Mouse (Mus musculus) macrophage (primary cell): ENCODE measurements at regions not wholly inside any gene's neighbourhood (a gene's known extent, or its start where the extent isn't known, plus 50 kb on each side); places are given as distances from the start of the nearest gene placed in this dataset.

Source experiments
- H3K27ac ChIP-seq: fragments of 350-480 bp; formaldehyde crosslinking; 2 replicates; pipeline ENCODE4 v1.9.0; 2021
- H3K36me3 ChIP-seq: fragments of 350-480 bp; formaldehyde crosslinking; 2 replicates; pipeline ENCODE4 v1.9.0; 2021; ENCODE audit errors: inconsistent target
- H3K4me3 ChIP-seq: fragments of 350-480 bp; formaldehyde crosslinking; 2 replicates; pipeline ENCODE4 v1.9.0; 2021; ENCODE audit errors: inconsistent target
- H3K79me2 ChIP-seq: fragments of 350-480 bp; formaldehyde crosslinking; 2 replicates; pipeline ENCODE4 v1.9.0; 2021; ENCODE audit errors: inconsistent target
- WGBS: methylation state at CpG from one replicate; pipeline ENCODE4 v1.1.7; 2026; ENCODE audit warnings: inconsistent platforms; ENCODE audit not compliant: missing documents; 5-methylcytosine and 5-hydroxymethylcytosine counted together

DNA sequence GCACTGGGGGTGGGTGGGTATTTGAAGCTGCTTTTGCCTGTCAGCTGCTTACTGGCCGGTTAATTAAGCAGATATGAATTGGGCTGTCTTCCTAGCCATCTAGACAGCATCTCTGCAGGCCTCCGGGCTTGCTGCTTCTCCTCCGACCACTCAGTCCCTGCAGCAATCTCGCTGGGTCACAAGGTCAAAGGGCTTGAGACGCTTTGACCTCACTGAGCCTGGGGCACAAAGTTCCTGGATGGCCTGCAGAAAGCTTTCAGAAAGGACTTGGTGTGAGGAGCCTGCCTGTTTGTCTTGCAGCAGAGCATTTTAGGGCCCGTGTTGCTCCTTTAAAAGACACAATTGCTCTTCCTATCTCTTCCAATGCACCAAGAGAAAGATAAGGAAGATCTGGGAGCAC lies 83.7 kb upstream of the Ppp2r5a start:
- 89% methylated on average over 6 of the region's 6 CpGs for WGBS
- no peaks in the 10 kb centered on the region for H3K79me2 ChIP-seq
- no peak overlapping the region for H3K4me3 ChIP-seq
- H3K36me3 ChIP-seq: no peaks in the 10 kb centered on the region
- no peak overlapping the region for H3K27ac ChIP-seq

DNA sequence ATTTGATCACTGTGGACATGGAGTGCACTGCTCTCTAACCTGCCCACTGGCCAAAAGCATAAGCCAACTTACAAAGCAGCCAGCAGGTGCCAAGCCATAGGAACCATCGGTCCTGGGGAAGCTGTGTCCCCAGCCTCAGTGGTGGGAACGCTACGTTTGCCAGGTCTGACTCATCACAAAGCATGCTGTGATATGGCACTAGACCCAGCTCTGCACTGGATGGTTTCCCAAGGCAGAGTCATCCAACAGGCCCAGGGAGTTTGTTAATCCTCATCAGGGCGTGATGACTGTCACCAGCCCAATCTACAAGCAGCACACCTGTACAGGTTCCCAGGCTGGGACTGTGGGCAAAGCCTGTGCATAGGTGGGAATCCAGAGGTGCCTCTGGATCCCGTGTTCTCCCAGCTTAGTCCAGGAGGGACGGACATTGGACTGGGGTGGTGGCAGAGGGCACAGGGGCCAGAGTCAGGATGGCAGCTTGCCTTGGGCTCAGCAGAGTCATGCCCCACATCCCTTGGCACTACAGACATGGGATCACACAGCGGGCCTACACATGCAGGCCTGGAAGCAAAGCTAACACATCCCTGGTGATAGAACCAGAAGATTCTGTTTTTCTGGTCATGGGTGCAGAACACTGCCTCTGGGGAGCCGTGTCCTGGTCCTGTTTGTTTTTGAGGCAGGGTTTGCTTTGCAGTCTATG lies 81.8 kb upstream of the Ppp2r5a start:
- Histone ChIP-seq H3K79me2 (no peaks in the 10 kb centered on the region), H3K36me3 (no peaks in the 10 kb centered on the region), H3K4me3 (no peak overlapping the region), H3K27ac (no peak overlapping the region)
- WGBS: 94% methylated on average over 8 of the region's 8 CpGs

DNA sequence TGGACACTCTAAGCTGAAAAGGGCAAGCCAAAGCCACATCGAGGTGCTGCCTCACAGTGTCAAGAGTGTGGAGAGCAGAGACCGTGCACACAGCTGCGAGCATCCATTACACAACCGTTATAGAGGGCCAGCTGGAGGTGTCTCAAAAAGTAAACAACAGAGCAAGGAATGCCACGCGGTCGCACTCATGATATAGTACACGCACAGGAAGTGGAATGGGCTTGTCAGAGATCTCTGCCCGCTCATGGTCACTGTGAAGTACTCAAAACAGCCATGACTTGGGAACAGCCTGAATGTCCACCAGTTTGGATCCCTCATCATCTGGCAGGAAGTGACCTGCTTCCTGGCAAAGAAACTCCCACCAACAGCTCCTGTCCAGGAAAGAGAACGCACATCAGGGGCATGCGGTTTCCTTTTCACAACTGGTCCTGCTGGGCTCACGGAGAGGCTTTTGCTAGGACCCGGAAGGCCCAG lies 76.9 kb upstream of the Ppp2r5a start:
- Histone ChIP-seq H3K27ac (no peak overlapping the region), H3K36me3 (no peaks in the 10 kb centered on the region), H3K79me2 (no peaks in the 10 kb centered on the region), H3K4me3 (no peak overlapping the region)
- WGBS: 18% methylated on average over 13 of the region's 13 CpGs

DNA sequence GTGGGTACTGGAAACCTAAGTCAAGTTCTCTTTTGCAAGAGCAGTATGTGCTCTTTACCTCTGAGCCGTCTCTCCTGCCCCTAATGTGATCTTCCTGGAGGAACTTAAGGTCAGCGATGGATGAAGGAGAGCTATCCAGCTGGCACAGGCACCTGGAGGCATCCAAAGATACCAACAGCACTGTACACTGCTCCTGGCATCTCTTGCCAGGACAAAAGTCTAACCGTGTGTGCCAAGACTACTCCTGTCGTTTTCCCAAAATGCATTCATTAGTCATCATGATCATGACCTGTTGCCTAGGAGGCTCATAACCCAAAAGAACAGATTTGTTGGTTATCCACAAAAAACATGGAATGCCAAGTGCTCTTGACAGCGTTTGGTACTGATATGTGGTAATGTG lies 69.5 kb upstream of the Ppp2r5a start:
- Histone ChIP-seq H3K27ac (no peak overlapping the region), H3K4me3 (no peak overlapping the region), H3K79me2 (no peaks in the 10 kb centered on the region), H3K36me3 (no peaks in the 10 kb centered on the region)
- WGBS: 93% methylated on average over 5 of the region's 5 CpGs

DNA sequence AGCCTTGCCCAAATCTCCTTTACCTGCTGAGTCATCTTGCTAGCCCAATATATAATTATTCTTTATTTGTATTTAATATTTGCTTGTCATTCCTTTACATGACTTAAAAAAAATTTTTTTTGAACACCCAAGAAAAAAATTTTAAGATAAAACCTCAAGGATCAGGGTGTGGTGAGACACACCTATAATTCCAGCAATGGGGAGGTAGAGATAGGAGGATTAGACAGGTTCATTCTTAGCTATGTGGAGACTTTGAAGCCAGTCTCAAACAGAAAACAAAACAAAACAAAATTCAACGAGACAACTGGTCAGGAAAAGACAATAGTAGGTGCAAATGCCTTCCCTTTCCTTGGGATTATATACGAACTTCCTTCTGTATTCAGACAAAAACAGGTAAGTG lies 68.4 kb upstream of the Ppp2r5a start:
- WGBS: 94% methylated on average over 2 of the region's 2 CpGs
- H3K27ac ChIP-seq: no peak overlapping the region
- H3K36me3 ChIP-seq: no peaks in the 10 kb centered on the region
- no peaks in the 10 kb centered on the region for H3K79me2 ChIP-seq
- H3K4me3 ChIP-seq: no peak overlapping the region

DNA sequence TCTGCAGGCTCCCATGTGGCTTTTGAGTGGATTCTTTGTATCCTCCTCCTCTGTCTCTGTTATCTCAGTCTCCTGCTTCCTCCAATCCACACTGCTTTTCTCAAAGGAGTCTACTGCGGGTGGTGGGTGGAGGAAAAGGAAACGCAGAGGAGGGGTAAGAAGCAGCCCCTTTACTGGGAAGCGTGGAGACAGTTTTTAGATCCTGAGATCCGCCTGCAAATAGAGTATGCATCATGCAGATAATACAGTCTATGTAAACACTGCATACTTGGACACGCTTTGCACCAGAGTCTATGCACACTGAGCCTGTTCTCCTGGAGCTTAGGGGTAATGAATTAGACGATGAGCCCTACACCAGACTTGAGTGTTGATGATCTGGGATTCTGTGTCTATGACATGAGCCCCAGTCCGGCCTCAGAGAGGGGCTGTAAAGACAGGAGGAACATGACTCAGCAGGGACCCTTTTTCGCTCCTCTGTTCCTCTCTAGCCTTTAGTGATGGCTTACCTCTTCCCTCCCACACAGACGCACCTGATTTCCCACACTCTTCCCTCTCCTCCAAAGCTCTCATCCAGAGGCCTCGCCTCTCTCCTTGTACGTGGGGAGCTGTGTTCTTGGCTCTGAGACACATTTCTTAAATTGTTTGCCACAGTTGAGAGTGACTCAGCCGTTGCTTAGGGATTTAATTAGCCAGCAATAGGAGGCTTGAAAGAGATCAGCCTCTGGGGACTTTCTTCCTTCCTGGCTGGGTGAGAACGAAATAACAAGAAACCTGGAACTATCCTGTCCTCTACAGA lies 67.3 kb upstream of the Ppp2r5a start:
- Histone ChIP-seq H3K27ac (no peak overlapping the region), H3K4me3 (no peak overlapping the region), H3K79me2 (no peaks in the 10 kb centered on the region), H3K36me3 (no peaks in the 10 kb centered on the region)
- 50% methylated on average over 13 of the region's 13 CpGs for WGBS

DNA sequence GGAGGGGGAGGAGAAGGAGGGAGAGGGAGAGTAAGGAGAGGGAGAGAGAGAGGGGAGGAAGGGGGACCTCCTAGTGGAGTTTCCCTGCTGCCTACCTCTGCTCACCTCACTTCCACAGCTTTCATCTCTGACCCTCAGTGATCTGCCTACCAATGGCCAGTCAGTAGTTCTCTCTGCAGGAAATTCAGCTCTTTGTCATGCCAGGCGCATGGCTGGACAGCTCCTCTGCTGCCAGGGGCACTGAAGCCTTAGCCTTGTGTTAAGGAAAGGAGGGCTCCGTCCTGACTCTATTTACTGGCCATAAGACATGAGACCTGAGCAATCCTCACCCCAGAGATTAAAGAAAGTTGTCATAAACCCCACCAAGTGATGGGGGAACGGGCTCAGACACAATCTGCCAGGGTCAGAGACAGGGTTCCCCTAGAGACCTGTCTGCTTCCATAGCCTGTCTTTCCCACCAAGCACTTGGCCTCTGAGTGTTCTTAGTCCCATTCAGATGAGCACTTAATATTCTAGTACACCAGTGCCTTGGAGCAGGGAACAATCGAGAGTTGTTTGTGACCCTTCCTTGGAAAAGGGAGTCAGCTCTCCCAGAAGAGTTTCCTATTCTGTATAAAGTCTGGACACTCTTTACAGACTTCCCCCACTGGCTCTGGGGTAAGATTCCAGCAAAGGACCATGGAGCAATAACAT lies 65.9 kb upstream of the Ppp2r5a start:
- H3K79me2 ChIP-seq: no peaks in the 10 kb centered on the region
- H3K27ac ChIP-seq: no peak overlapping the region
- no peaks in the 10 kb centered on the region for H3K36me3 ChIP-seq
- no peak overlapping the region for H3K4me3 ChIP-seq
- WGBS: 95% methylated on average over 4 of the region's 4 CpGs

DNA sequence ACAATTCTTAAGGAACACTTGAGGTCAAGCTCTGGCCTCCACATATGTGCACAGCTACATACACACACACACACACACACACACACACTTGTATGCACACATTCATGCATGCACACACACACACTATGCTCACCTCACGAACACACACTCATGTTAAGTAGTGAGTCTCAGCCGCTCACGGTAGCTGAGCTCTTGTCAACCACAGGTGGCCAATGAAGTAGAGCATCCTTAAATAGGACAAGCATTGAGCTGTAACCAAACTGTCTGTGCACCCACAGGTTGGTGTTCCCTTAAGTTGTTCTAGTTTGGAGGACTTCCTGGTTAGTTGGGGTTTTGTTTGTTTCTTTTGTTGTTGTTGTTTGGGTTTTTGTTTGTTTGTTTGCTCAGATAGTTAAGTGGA lies 63.2 kb upstream of the Ppp2r5a start:
- Histone ChIP-seq H3K27ac (no peak overlapping the region), H3K4me3 (no peak overlapping the region), H3K36me3 (no peaks in the 10 kb centered on the region), H3K79me2 (no peaks in the 10 kb centered on the region)
- 100% methylated on average over 3 of the region's 3 CpGs for WGBS

DNA sequence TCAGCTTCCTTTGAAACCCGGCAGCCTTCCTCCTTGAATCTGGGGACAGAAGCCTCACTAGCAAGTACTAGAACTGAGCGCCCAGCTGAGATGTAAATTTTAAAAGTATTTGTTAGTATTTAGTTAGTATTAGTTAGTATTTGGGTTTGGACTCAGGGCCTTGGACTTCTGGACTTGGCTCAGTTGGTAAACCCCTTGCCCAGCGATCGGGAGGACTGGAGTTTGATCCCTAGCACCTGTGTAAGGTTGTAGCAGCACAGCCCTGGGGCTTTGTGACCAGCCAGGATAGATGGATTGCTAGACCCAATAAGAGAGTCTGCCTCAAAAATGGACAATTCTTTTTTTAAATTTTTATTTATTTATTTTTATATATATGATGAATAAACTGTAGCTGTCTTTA lies 62.7 kb upstream of the Ppp2r5a start:
- no peaks in the 10 kb centered on the region for H3K79me2 ChIP-seq
- WGBS: 98% methylated on average over 4 of the region's 4 CpGs
- H3K4me3 ChIP-seq: no peak overlapping the region
- H3K36me3 ChIP-seq: no peaks in the 10 kb centered on the region
- H3K27ac ChIP-seq: no peak overlapping the region

DNA sequence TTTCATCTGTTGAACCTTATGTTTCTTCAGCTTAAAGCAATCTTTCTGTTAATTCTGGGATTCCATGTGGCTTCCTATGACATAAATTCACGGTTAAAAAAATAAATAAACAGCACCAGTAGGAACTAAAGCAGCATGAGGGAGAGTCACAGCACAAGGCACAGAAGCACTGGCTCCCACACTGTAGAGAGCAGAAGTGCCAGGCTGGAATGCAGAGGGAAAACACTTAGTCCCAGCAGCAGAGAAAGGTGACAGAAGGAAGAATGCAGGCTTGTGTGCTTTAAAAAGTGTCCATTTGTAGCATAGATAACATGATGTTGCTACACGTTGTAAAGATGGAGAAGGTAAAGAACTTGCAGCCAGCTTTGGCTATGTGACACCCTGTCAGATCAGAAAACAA lies 62.1 kb upstream of the Ppp2r5a start:
- Histone ChIP-seq H3K27ac (no peak overlapping the region), H3K79me2 (no peaks in the 10 kb centered on the region), H3K36me3 (no peaks in the 10 kb centered on the region), H3K4me3 (no peak overlapping the region)
- 74% methylated on average over 2 of the region's 2 CpGs for WGBS

DNA sequence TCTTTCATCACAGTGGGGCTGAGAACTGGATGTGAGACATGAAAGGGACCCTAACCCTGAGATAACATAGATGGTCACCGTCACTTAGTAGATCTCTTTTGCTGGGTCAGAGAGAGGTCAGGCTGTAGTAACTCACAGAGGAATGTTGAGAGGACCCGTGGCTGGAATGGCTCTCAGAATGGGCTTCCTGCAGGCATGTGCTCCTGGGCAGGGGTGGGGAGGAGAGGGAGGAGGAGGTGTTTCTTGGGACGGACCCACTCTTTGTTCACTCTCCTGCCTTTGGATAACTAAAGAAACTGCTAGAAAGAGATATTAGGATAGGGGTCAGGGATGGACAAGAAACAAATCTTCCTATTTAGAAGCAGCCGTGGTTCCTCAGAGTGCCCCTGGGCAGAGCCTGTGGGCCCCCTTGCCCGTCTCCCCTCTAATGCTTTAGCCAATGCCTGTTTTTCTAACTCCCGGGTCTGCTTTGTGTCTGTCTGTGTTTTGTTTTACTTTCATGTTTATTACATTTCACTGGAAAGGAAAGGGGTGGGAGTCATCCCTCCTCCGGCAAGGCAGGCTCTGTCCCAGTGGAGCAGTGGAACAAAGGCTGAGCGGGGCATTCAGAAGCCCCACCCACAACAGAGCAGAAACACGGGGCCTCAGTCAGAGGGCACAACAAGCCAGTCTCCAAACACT lies 58.9 kb upstream of the Ppp2r5a start:
- Histone ChIP-seq H3K36me3 (no peaks in the 10 kb centered on the region), H3K27ac (no peak overlapping the region), H3K4me3 (no peak overlapping the region), H3K79me2 (no peaks in the 10 kb centered on the region)
- WGBS: 62% methylated on average over 9 of the region's 9 CpGs

DNA sequence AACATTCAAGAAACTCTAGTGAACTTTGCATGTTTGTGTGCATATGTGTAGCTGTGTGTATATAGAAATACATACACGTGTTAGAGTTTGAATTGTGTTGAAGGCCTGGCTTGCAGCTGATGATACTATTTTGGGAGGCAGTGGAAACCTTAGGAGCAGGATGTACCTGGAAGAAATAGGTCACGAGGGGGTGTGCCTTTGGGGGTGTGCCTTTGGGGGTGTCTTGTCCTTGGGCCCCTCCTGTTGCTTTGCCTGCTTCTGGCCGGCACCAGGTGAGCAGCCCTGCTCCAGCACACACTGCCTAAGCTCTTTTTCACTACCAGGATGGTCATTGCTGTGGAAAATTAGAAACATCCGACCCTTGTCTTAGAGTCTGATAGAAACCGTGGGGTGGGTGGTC lies 56.0 kb upstream of the Ppp2r5a start:
- no peaks in the 10 kb centered on the region for H3K36me3 ChIP-seq
- H3K27ac ChIP-seq: no peak overlapping the region
- 90% methylated on average over 5 of the region's 5 CpGs for WGBS
- H3K4me3 ChIP-seq: no peak overlapping the region
- H3K79me2 ChIP-seq: no peaks in the 10 kb centered on the region

DNA sequence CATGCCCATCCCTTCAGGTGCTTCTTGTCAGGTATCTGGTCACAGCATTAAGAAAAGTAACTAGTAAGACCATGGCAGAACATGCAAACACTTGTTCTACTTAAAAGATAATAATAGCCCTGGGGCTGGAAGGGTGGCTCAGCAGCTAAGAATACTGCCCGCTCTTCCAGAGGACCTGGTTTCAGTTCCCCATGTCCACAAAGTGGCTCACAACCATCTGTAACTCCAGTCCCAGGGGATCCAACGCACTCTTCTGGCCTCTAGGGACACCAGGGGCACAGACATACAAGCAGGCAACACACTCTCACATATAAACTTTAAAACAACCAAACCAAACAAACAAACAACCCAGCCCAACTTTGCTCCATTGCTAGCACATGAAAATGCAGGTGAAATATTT lies 55.2 kb upstream of the Ppp2r5a start:
- 12% methylated on average over 2 of the region's 2 CpGs for WGBS
- H3K4me3 ChIP-seq: no peak overlapping the region
- no peaks in the 10 kb centered on the region for H3K79me2 ChIP-seq
- peak overlapping the region; percentile 36; the same call in 1 of the 2 replicates for H3K27ac ChIP-seq
- no peaks in the 10 kb centered on the region for H3K36me3 ChIP-seq

DNA sequence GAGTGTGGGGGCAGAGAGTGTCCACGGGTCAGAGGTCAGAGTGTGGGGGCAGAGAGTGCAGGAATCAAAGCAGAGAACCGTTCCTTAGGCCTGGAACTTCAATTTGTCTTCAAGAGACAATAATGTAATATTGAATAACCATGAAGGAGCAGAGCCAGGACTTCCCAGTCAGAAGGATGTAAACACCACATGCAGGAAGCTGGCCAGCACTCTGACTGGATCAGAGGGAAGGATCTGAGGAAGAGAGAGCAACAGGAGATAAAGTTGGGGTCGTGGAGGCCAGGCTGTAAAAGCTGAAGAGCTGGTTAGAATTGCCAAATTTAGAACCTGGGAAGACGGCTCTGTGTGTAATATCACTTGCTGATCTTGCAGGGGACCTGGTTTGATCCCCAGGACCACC lies 54.0 kb upstream of the Ppp2r5a start:
- 90% methylated on average over 4 of the region's 4 CpGs for WGBS
- no peaks in the 10 kb centered on the region for H3K79me2 ChIP-seq
- H3K4me3 ChIP-seq: no peak overlapping the region
- no peaks in the 10 kb centered on the region for H3K36me3 ChIP-seq
- H3K27ac ChIP-seq: no peak overlapping the region
